Mouse (Mus musculus) intestine, embryonic 14.5 days (tissue): ENCODE data around the gene Arl6ip4. TPM values are rescaled to one million over a fixed set of nuclear protein-coding genes. Genes with fewer than 3 reads are reported as not detected.

ENCODE experiments used
- ATAC-seq: fragments of 200-750 bp; cut with Nextera tagmentation; replicated peaks from 2 replicates; pipeline ENCODE4 v1.8.0; 2017; ENCODE audit warnings: low read depth, moderate number of reproducible peaks, moderate TSS enrichment, moderate library complexity; ENCODE audit not compliant: low FRiP score, low TSS enrichment
- DNase-seq: peaks from one replicate; pipeline ENCODE4 v3.0.0-alpha.2; 2018; ENCODE audit warnings: low spot score
- H3K27ac ChIP-seq: fragments of 300-500 bp; sonication (generic); 2 replicates; pipeline ENCODE4 v1.5.1; 2014; ENCODE audit warnings: low read depth, mild to moderate bottlenecking, control low read depth
- H3K27me3 ChIP-seq: fragments of 300-500 bp; sonication (generic); replicated peaks from 2 replicates; pipeline ENCODE4 v1.6.1; 2014; ENCODE audit warnings: low read length, control low read depth; ENCODE audit not compliant: control insufficient read depth, insufficient read depth
- H3K36me3 ChIP-seq: fragments of 300-500 bp; sonication (generic); 2 replicates; pipeline ENCODE4 v1.6.1; 2014; ENCODE audit warnings: low read length, control low read depth; ENCODE audit not compliant: control insufficient read depth, insufficient read depth
- H3K4me1 ChIP-seq: fragments of 300-500 bp; sonication (generic); replicated peaks from 2 replicates; pipeline ENCODE4 v1.6.1; 2014; ENCODE audit warnings: low read length, control low read depth, mixed read lengths; ENCODE audit not compliant: control insufficient read depth, insufficient read depth
- H3K4me2 ChIP-seq: fragments of 300-500 bp; sonication (generic); 2 replicates; pipeline ENCODE4 v1.6.1; 2014; ENCODE audit warnings: low read length
- H3K4me3 ChIP-seq: fragments of 300-500 bp; sonication (generic); 2 replicates; pipeline ENCODE4 v1.5.1; 2014; ENCODE audit warnings: low read depth, low read length, control low read depth, mixed read lengths
- H3K9ac ChIP-seq: fragments of 300-500 bp; sonication (generic); 2 replicates; pipeline ENCODE4 v1.6.1; 2014; ENCODE audit warnings: mild to moderate bottlenecking, low read length
- H3K9me3 ChIP-seq: fragments of 300-500 bp; sonication (generic); 2 replicates; pipeline ENCODE4 v1.6.1; 2016; ENCODE audit warnings: low read length, control low read depth; ENCODE audit not compliant: control insufficient read depth
- WGBS: fragments of 180-500 bp; shearing (Covaris S2); extraction: QIAGEN DNeasy Blood & Tissue Kit; methylation state at CpG from one replicate; pipeline ENCODE4 v1.1.7; 2014; 5-methylcytosine and 5-hydroxymethylcytosine counted together
- polyA plus RNA-seq: library from polyadenylated mRNA; unstranded; fragments of >200 nt; fragmentation: Nextera tagmentation; extraction: Ambion mirVana; gene quantifications from 2 replicates; pipeline ENCODE4 v1.2.1, GENCODE M21; 2014

Gene Arl6ip4
- polyA plus RNA-seq, 1 experiment from 2014 or later, result 99.9 TPM

DNA sequence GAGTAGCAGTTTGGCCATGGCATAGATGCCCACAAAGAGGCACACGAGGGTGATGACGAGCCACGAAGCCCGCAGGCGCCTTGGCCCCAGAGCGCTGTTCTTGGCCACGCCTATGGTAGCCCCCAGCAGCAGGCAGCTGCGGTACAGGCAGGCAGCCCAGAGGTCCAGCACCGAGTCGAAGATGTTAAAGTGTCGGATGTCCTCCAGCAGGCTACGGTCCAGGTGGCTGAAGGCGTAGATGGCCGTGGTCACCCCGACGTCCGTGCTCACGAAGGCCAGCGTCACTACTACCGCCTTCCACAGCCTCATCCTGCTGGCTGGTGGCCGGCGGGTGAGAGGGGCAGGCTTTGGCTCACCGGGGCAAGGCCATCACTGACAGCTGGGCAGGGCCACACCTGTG, 26.0 kb upstream of the Arl6ip4 start:
- 0 out of 2 replicates have a peak, but pooled peaks cover 5% of the 10 kb centered on the region for H3K27me3 ChIP-seq
- no peaks in the 10 kb centered on the region for H3K4me1 ChIP-seq
- no peaks in the 10 kb centered on the region for H3K9me3 ChIP-seq
- no peak overlapping the region for H3K4me2 ChIP-seq
- H3K36me3 ChIP-seq, result no peaks in the 10 kb centered on the region
- DNase-seq (no peak), ATAC-seq (no peak)
- H3K27ac ChIP-seq, result no peak overlapping the region
- no peak overlapping the region for H3K9ac ChIP-seq
- no peak overlapping the region for H3K4me3 ChIP-seq
- WGBS, result 84% methylated on average over 23 of the region's 23 CpGs

DNA sequence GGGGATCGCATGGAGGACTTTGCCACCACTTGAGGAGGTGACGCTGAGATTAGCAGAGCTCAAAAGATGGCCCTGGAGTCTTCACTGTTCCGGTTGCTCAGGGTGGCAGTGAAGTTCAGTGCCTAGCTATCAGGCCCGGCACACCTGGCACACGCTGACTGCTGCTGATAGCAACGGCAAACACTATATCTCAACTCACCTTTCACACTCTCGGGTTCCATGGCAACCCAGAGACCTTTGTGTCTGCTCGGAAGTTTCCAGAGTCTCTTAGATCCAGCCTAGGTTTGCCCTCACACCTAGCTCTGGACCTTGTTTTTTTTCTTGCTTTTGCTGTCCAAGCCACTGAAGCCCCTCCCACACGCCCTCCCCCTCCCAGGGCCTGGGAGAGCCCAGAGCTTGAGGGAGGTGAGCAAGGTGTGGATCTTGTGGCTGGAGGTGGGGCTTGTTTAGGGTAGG, 23.9 kb upstream of the Arl6ip4 start:
- H3K4me2 ChIP-seq, result no peak overlapping the region
- H3K4me1 ChIP-seq, result peaks cover 6% of the 10 kb centered on the region; the same call in 1 of the 2 replicates
- WGBS, result 51% methylated on average over 9 of the region's 9 CpGs
- DNase-seq, result no peak
- 0 out of 2 replicates have a peak, but pooled peaks cover 5% of the 10 kb centered on the region for H3K27me3 ChIP-seq
- H3K27ac ChIP-seq, result no peak overlapping the region
- peak; percentile 20; the same call in 1 of the 2 replicates for ATAC-seq
- no peak overlapping the region for H3K4me3 ChIP-seq
- no peaks in the 10 kb centered on the region for H3K36me3 ChIP-seq
- no peak overlapping the region for H3K9ac ChIP-seq
- H3K9me3 ChIP-seq, result no peaks in the 10 kb centered on the region

DNA sequence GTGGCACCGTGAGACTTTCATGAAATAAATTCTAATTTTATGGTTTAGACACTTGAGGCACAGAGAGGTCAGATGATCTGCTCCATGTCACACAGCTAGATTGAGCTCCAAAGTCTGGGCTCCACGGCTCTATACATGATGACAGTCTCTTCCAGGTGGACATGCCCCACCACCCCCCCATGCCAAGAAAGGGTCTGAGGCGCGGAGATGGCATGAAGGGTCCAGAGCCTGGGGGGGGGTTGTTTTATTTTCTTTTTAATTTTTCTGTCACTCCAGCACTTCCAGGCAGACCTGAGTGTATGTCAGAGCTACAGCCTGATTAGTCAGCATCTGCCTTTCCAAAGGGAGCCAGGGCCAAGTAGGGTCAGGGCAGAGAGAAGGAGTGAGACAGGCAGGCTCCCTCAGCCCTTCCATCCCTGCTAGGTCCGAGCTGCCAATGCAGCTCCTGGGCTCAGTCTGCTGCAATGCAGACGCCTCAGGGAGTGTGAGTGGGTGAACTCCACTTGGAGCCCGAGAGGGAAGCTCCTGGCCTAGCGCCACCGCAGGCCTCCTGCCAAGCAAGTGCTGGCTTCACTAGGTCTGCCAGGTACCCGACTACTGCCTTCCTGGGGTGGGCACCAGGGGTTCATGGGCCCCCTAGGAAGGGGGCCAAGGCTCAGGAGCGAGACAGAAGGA, 22.6 kb upstream of the Arl6ip4 start:
- Histone ChIP-seq H3K9me3 (no peaks in the 10 kb centered on the region), H3K4me2 (no peak overlapping the region), H3K27me3 (0 out of 2 replicates have a peak, but pooled peaks cover 5% of the 10 kb centered on the region), H3K9ac (no peak overlapping the region), H3K4me1 (peaks cover 6% of the 10 kb centered on the region; the same call in 1 of the 2 replicates), H3K4me3 (no peak overlapping the region), H3K36me3 (no peaks in the 10 kb centered on the region), H3K27ac (no peak overlapping the region)
- WGBS, result 76% methylated on average over 11 of the region's 11 CpGs
- no peak for ATAC-seq
- no peak for DNase-seq

DNA sequence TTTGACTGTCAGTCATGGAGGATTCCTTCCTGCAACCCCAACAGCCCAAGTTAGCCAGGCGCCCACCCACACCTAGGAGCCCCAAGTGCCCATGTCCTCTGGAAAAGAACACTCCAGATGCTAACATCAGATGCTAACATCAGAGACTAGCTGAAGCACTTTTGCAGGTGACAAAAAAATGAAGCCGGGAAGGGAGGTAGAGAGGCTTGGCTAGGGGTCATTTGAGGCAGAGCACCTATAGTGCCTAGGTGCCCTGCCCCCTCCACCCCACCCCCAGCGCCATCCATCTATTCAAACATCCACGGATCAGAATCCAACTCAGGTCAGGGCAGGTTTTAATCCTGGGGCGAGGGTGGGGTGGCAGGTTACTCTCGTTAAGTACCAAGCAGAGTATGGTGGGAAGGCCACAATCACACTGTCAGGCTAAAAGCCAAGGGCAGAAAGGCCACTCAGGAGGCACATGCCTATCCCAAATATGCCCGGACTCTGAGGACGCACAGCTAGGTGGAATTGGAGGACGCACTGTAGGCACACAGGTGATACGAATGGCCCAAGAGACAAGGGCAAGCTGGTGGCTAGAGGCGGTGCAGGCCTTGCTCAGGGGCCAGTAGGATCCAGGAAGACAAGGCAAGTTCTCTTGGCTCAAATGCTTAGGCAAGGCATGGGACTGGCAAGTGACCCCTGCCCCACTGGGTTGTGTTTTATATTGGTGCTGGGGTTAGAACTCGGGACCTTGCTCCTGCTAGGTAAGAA, 21.9 kb upstream of the Arl6ip4 start:
- H3K4me2 ChIP-seq, result no peak overlapping the region
- no peaks in the 10 kb centered on the region for H3K9me3 ChIP-seq
- H3K27me3 ChIP-seq, result 0 out of 2 replicates have a peak, but pooled peaks cover 5% of the 10 kb centered on the region
- no peaks in the 10 kb centered on the region for H3K36me3 ChIP-seq
- H3K27ac ChIP-seq, result no peak overlapping the region
- WGBS, result 86% methylated on average over 12 of the region's 12 CpGs
- H3K9ac ChIP-seq, result no peak overlapping the region
- DNase-seq (no peak), ATAC-seq (no peak)
- H3K4me1 ChIP-seq, result peaks cover 6% of the 10 kb centered on the region; the same call in 1 of the 2 replicates
- no peak overlapping the region for H3K4me3 ChIP-seq

DNA sequence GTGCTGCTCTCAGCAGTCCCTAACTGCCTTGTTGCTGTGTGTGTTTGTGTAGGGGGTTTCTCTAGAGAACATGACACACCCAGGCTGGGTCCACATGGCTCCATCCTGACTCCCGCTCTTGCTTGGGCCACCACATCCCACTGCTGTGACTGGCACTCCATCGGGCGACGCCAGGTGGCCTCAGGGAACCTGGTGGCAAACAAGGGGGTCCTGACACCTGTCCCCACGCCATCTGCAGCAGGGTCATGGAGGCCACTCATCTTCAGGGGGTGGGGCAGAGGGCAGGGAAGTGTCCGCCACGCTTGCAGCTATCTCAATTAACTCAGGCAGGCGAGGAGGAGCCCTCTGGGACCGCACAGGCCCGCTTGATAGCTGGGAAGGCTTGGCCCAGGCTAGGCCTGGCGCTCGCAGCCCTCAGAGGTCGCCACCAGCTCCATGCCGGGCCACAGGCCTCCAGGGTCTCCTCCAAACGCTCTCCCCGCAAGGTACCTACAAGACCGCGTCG, 20.8 kb upstream of the Arl6ip4 start:
- Histone ChIP-seq H3K4me1 (peaks cover 6% of the 10 kb centered on the region; the same call in 1 of the 2 replicates), H3K9ac (peak overlapping the region; percentile 37), H3K9me3 (no peaks in the 10 kb centered on the region), H3K27ac (no peak overlapping the region), H3K4me2 (peak overlapping the region; percentile 80), H3K27me3 (0 out of 2 replicates have a peak, but pooled peaks cover 5% of the 10 kb centered on the region), H3K4me3 (peak overlapping the region; percentile 46), H3K36me3 (no peaks in the 10 kb centered on the region)
- WGBS, result 12% methylated on average over 19 of the region's 19 CpGs
- no peak for DNase-seq
- ATAC-seq, result peak; percentile 51

DNA sequence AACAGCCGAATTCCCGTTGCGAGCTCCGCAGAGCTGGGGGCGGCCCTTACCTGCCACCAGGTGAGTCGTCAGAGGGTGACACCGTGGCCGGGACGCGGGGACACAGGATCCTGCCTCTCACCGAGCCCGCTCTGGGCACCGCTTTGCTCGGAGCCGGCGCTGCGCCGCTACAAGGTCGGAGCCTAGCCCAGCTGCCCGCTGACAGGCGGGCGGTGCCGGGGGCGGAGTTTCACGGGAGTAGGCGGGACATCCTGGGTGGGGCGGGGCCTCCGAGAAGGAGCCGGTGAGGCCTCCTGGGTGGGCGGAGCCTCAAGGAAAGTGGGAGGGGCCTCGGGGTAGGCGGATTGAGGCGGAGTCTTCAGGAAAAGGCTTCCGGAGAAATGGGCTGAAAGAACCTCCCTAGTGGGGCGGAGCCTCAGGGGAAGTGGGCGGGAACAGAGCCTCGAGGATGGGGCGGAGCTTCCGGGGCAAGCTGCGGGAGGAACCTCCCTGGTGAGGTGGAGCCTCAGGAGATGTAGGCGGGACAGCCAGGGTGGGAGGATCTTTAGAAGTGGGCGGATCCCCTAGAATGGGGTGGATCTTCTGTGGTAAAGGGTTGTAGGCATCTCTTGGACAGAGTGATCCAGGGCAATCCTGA, 20.2 kb upstream of the Arl6ip4 start, which contains the start of gene Abcb9:
Gene Abcb9, minus strand, starts transcription at position 203 of the 637 bp plus-strand sequence.
- Histone ChIP-seq H3K27me3 (0 out of 2 replicates have a peak, but pooled peaks cover 5% of the 10 kb centered on the region), H3K4me1 (peaks cover 6% of the 10 kb centered on the region; the same call in 1 of the 2 replicates), H3K4me2 (peak within 1 kb of the TSS; percentile 80), H3K27ac (no peak within 1 kb of the TSS), H3K4me3 (peak within 1 kb of the TSS; percentile 46), H3K9me3 (no peaks in the 10 kb centered on the region), H3K9ac (peak within 1 kb of the TSS; percentile 37), H3K36me3 (no peaks in the 10 kb centered on the region)
- 2% methylated on average over 42 of the region's 42 CpGs for WGBS
- DNase-seq (peak; percentile 99), ATAC-seq (peak; percentile 80)

DNA sequence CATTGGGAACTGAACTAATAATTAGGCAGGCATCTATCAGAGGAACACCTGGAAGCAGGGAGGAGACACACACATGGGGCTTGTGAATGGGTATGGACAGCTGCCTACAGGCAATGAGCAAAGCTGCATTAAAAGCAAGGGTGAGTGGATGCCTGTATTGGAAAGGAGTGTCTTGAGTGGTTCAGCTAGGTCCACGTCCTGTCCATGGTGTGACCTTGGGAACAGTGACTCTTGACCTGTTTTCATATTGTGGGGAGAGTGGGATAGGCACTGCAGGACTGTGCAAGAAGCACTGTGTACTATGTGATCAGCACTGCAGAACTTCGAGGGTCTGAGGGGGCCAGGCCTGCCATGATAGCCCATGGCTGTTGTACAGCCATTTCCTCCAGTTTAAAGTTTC, 17.0 kb upstream of the Arl6ip4 start:
- WGBS, result 74% methylated on average over 2 of the region's 2 CpGs
- Histone ChIP-seq H3K9me3 (no peaks in the 10 kb centered on the region), H3K4me2 (no peak overlapping the region), H3K4me1 (peaks cover 6% of the 10 kb centered on the region; the same call in 1 of the 2 replicates), H3K36me3 (no peaks in the 10 kb centered on the region), H3K27me3 (0 out of 2 replicates have a peak, but pooled peaks cover 5% of the 10 kb centered on the region), H3K9ac (no peak overlapping the region), H3K4me3 (no peak overlapping the region), H3K27ac (no peak overlapping the region)
- DNase-seq (no peak), ATAC-seq (no peak)
